Mouse (Mus musculus) urinary bladder, adult 2 months (tissue): Measurements from ENCODE around the gene Ezh1. TPM values are rescaled to one million over a fixed set of nuclear protein-coding genes. Genes with fewer than 3 reads are reported as not detected.

ENCODE experiments used
- DNase-seq: peaks from one replicate; pipeline ENCODE4 v3.0.0; 2022; ENCODE audit warnings: low spot score
- polyA plus RNA-seq: library from polyadenylated mRNA; depleted of rRNA; stranded (reverse); fragments of >200 nt; gene quantifications from 2 replicates; pipeline ENCODE4 v1.2.3, GENCODE M21; 2012; rRNA removed

Ezh1 gene
- polyA plus RNA-seq, 1 experiment = 45.0 TPM

DNA sequence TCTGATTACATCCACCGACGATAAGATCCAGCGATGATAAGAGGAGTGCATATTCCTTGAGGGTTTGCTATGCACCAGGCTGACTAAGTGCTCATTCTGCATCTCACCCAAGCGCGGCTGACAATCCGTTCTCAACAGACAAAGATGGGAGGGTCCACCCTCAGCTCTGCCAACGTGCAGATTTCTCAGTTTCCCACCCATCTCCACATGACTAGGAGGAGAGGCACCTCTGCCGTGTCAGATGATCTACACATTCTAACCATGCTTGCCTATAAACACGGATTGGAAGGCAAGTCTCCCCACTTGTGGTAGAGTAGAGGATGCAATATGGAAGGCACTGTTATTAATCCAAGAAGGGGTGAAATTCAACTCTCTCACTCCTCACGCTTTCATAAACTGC is 77.5 kb downstream of the Ezh1 start:
- no peak for DNase-seq

DNA sequence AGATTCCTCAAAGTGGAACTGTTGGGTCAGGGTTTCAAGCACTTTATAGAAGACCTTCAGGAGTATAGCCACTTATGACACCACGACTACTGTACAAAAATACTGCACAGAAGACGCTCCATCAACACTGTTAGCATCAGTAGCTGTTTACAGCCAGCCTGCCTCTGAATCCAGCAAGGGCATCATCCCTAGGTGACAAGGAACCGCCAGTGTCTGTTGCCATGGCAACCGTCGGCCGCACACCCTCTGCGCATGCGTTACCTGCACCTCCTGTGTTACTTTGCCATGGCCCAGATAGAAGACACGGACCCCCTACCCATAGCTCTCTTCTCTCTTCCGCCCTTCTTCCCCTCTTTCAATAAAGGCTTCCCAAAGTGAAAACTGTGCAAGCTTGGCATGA is 79.9 kb downstream of the Ezh1 start:
- no peak for DNase-seq

DNA sequence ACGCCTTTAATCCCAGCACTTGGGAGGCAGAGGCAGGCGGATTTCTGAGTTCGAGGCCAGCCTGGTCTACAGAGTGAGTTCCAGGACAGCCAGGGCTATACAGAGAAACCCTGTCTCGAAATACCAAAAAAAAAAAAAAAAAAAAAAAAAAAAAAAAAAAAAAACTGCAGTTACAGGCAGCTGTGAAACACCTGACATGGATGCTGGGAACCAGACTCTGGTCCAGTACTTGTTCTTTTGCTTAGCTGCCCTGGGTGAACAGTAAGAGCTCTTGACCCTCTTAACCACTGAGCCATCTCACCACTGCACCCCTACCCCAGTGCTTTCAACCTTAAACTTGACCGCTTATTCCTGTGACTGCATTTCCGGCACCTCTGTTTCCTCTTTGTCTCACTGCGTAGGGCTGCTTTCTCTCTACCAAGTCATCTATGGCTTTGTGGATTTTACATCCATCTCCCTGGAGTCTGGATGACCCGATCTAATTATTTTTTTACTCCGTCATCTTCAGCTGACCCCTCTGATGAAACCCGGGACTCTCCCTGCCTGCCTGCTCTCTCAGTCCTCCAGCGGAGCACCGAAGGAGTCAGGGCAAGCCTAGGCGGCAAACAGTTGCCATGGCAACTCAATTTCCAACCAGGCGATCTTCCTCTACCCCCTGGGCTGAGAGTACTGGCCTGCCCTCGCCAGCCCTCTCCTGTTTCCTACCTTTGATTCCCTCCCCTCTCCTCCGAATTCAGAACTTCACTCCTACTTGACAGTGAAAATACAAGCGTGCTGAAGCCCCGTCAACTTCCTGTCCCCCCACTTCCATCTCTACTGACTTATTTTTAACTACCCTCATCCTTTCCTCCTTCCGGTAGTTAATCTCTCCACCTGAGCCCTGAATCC is 82.7 kb downstream of the Ezh1 start:
- no peak for DNase-seq

DNA sequence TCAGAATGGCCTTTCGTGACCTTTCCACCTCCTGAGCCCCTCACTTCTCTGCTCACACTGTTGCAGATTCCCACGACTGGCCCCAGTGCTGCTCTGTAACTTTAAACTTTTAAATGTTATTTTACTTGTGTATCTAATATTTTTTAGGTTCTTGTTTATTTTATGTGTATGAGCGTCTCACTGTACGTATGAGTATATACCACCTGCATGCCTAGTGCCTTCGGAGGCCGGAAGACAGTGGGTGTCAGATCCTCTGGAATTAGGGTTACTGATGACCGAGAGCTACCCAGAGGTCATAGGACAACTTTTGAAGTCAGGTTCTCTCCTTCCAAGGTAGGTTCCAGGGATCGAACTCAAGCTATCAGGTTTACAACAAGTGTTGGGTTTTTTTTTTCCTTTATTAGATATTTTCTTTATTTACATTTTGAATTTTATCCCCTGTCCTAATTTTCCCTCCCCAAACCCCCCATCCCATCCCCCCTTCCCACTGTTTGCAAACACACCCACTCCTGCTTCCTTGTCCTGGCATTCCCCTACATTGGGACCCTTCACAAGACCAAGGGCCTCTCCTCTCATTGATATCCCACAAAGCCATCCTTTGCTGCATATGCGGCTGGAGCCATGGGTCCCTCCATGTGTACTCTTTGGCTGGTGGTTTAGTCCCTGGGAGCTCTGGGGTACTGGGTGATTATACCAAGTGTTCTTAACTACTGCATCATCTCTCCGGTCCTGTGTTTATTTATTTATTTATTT is 83.9 kb downstream of the Ezh1 start:
- no peak for DNase-seq

Other genes with a start within 250 kb of the Ezh1 start
- 66.9 and 74.1 TPM in 2 replicates for gene Atp6v0a1, start 217.0 kb downstream of the Ezh1 start, polyA plus RNA-seq
- gene Naglu, start 156.5 kb downstream of the Ezh1 start, polyA plus RNA-seq = 27.2 and 29.0 TPM in 2 replicates
- 0.56 and 0.57 TPM in 2 replicates for gene Hsd17b1, start 148.1 kb downstream of the Ezh1 start, polyA plus RNA-seq
- 25.8 and 38.8 TPM in 2 replicates for gene Coasy, start 143.9 kb downstream of the Ezh1 start, polyA plus RNA-seq
- 34.1 and 38.0 TPM in 2 replicates for gene Mlx, start 139.2 kb downstream of the Ezh1 start, polyA plus RNA-seq
- gene Psmc3ip, start 131.0 kb downstream of the Ezh1 start, polyA plus RNA-seq = 7.1 and 7.9 TPM in 2 replicates
- 66.2 and 67.3 TPM in 2 replicates for gene Retreg3, start 106.6 kb downstream of the Ezh1 start, polyA plus RNA-seq
- gene Tubg1, start 106.5 kb downstream of the Ezh1 start, polyA plus RNA-seq = 4.3 and 11.0 TPM in 2 replicates
- gene Tubg2, start 70.6 kb downstream of the Ezh1 start, polyA plus RNA-seq = 3.3 and 5.0 TPM in 2 replicates
- gene Cntnap1, start 55.9 kb downstream of the Ezh1 start, polyA plus RNA-seq = 4.2 and 5.8 TPM in 2 replicates
- 33.9 and 35.6 TPM in 2 replicates for gene Plekhh3, start 55.1 kb downstream of the Ezh1 start, polyA plus RNA-seq
- gene Ccr10, start 51.0 kb downstream of the Ezh1 start, polyA plus RNA-seq = 0.19 and 0.21 TPM in 2 replicates
- gene Ramp2, start 19.6 kb upstream of the Ezh1 start, polyA plus RNA-seq = 79.5 and 82.0 TPM in 2 replicates
- 73.3 and 91.1 TPM in 2 replicates for gene Vps25, start 27.2 kb upstream of the Ezh1 start, polyA plus RNA-seq
- 7.4 and 10.6 TPM in 2 replicates for gene Wnk4, start 34.1 kb upstream of the Ezh1 start, polyA plus RNA-seq
- gene Cntd1, start 52.5 kb upstream of the Ezh1 start, polyA plus RNA-seq = 1.4 and 1.5 TPM in 2 replicates
- 155 and 156 TPM in 2 replicates for gene Coa3, start 52.7 kb upstream of the Ezh1 start, polyA plus RNA-seq
- gene Becn1, start 75.8 kb upstream of the Ezh1 start, polyA plus RNA-seq = 147 and 154 TPM in 2 replicates
- gene Psme3, start 89.8 kb upstream of the Ezh1 start, polyA plus RNA-seq = 60.6 and 68.7 TPM in 2 replicates
- gene Aoc2, start 98.6 kb upstream of the Ezh1 start, polyA plus RNA-seq = 3.8 and 4.8 TPM in 2 replicates
- gene Aoc3, start 104.1 kb upstream of the Ezh1 start, polyA plus RNA-seq = 59.2 and 75.5 TPM in 2 replicates
- gene G6pc, start 141.1 kb upstream of the Ezh1 start, polyA plus RNA-seq = not detected in 2 replicates
- gene Aarsd1, start 191.2 kb upstream of the Ezh1 start, polyA plus RNA-seq = 26.1 and 27.7 TPM in 2 replicates
- 0.95 and 1.0 TPM in 2 replicates for gene Gm27029, start 198.3 kb upstream of the Ezh1 start, polyA plus RNA-seq
- gene Rundc1, start 198.6 kb upstream of the Ezh1 start, polyA plus RNA-seq = 22.1 and 22.9 TPM in 2 replicates
- 21.1 and 28.2 TPM in 2 replicates for gene Ptges3l, start 198.9 kb upstream of the Ezh1 start, polyA plus RNA-seq
- gene Rpl27, start 215.8 kb upstream of the Ezh1 start, polyA plus RNA-seq = 932 and 1,046 TPM in 2 replicates
- 66.6 and 79.9 TPM in 2 replicates for gene Ifi35, start 221.9 kb upstream of the Ezh1 start, polyA plus RNA-seq
- gene Rnd2, start 238.5 kb upstream of the Ezh1 start, polyA plus RNA-seq = 19.2 TPM in 2 replicates
- gene Vat1, start 239.8 kb upstream of the Ezh1 start, polyA plus RNA-seq = 172 and 197 TPM in 2 replicates